Mouse (Mus musculus) lung, postnatal 0 days (tissue): ENCODE measurements around the gene Cnih3. TPM values are rescaled to one million over a fixed set of nuclear protein-coding genes. Genes with fewer than 3 reads are reported as not detected.

Experiments
- ATAC-seq: fragments of 200-750 bp; cut with Nextera tagmentation; 2 replicates; pipeline ENCODE4 v1.8.0; 2017; ENCODE audit warnings: moderate library complexity
- DNase-seq: peaks from one replicate; pipeline ENCODE4 v3.0.0-alpha.2; 2016; ENCODE audit warnings: low spot score
- H3K27ac ChIP-seq: fragments of 300-500 bp; sonication (generic); 2 replicates; pipeline ENCODE4 v1.5.1; 2014; ENCODE audit warnings: antibody characterized with exemption, mild to moderate bottlenecking, low read length, mixed read lengths
- H3K27me3 ChIP-seq: fragments of 300-500 bp; sonication (generic); replicated peaks from 2 replicates; pipeline ENCODE4 v1.6.1; 2014; ENCODE audit warnings: low read length, mixed read lengths; ENCODE audit not compliant: insufficient read depth
- H3K36me3 ChIP-seq: fragments of 300-500 bp; sonication (generic); 2 replicates; pipeline ENCODE4 v1.6.1; 2014; ENCODE audit warnings: low read length, mixed read lengths; ENCODE audit not compliant: insufficient read depth
- H3K4me1 ChIP-seq: fragments of 300-500 bp; sonication (generic); 2 replicates; pipeline ENCODE4 v1.6.1; 2014; ENCODE audit warnings: antibody characterized with exemption, low read depth, low read length, mixed read lengths; ENCODE audit not compliant: insufficient read depth
- H3K4me2 ChIP-seq: fragments of 300-500 bp; sonication (generic); replicated peaks from 2 replicates; pipeline ENCODE4 v1.6.1; 2014; ENCODE audit warnings: low read depth, mild to moderate bottlenecking, low read length, moderate library complexity, mixed read lengths
- H3K4me3 ChIP-seq: fragments of 300-500 bp; sonication (generic); 2 replicates; pipeline ENCODE4 v1.5.1; 2014; ENCODE audit warnings: low read depth, low read length
- H3K9ac ChIP-seq: fragments of 300-500 bp; sonication (generic); replicated peaks from 2 replicates; pipeline ENCODE4 v1.6.1; 2014; ENCODE audit warnings: low read depth, mild to moderate bottlenecking
- H3K9me3 ChIP-seq: fragments of 300-500 bp; sonication (generic); 2 replicates; pipeline ENCODE4 v1.6.1; 2016; ENCODE audit warnings: low read length, mixed read lengths
- CTCF ChIP-seq: IDR thresholded peaks from 2 replicates; pipeline ENCODE4 v1.5.1; 2016; ENCODE audit warnings: antibody characterized with exemption, mild to moderate bottlenecking
- EP300 ChIP-seq: IDR thresholded peaks from 2 replicates; pipeline ENCODE4 v1.6.1; 2016; ENCODE audit warnings: antibody characterized with exemption, mild to moderate bottlenecking, control low read depth
- WGBS: fragments of 180-500 bp; shearing (Covaris S2); extraction: QIAGEN DNeasy Blood & Tissue Kit; methylation state at CpG from one replicate; pipeline ENCODE4 v1.1.7; 2014; 5-methylcytosine and 5-hydroxymethylcytosine counted together
- polyA plus RNA-seq: library from polyadenylated mRNA; unstranded; fragments of >200 nt; fragmentation: Nextera tagmentation; extraction: Ambion mirVana; gene quantifications from 2 replicates; pipeline ENCODE4 v1.2.1, GENCODE M21; 2015

The Cnih3 gene
- polyA plus RNA-seq, 1 experiment from 2014 or later = 0.30 TPM

- no peak for TF ChIP-seq CTCF
- TF ChIP-seq EP300 = no peak
- DNase-seq (no peak), ATAC-seq (no peak)
- Histone ChIP-seq H3K4me2 (no peak overlapping the region), H3K9me3 (no peaks in the 10 kb centered on the region), H3K4me3 (no peak overlapping the region), H3K27ac (no peak overlapping the region), H3K9ac (no peak overlapping the region), H3K4me1 (no peaks in the 10 kb centered on the region), H3K27me3 (no peaks in the 10 kb centered on the region), H3K36me3 (no peaks in the 10 kb centered on the region)
- 88% methylated on average over 2 of the region's 2 CpGs for WGBS
These were observed 151.0 kb downstream of the Cnih3 start for GRCm38 (mm10) chr1:181503471-181503870.

- DNase-seq = peak; percentile 33
- 21% methylated on average over 8 of the region's 8 CpGs for WGBS
- TF ChIP-seq CTCF (no peak), EP300 (no peak)
These were observed 152.9 kb downstream of the Cnih3 start for GRCm38 (mm10) chr1:181505367-181505766.

More at GRCm38 (mm10) chr1:181505367-181505766, 152.9 kb downstream of the Cnih3 start:
- no peak overlapping the region for H3K4me3 ChIP-seq
- H3K4me2 ChIP-seq = peak overlapping the region; percentile 25
- ATAC-seq = peak; percentile 26
- H3K27ac ChIP-seq = no peak overlapping the region
- H3K9me3 ChIP-seq = no peaks in the 10 kb centered on the region
- no peaks in the 10 kb centered on the region for H3K4me1 ChIP-seq
- no peaks in the 10 kb centered on the region for H3K27me3 ChIP-seq
- H3K9ac ChIP-seq = no peak overlapping the region
- H3K36me3 ChIP-seq = no peaks in the 10 kb centered on the region

Other genes starting within 250 kb of the Cnih3 start
- gene Nvl, start 208.4 kb upstream of the Cnih3 start, polyA plus RNA-seq = 13.3 and 13.4 TPM in 2 replicates
- gene Cnih4, start 207.9 kb upstream of the Cnih3 start, polyA plus RNA-seq = 95.4 and 115 TPM in 2 replicates
- gene Wdr26, start 140.6 kb upstream of the Cnih3 start, polyA plus RNA-seq = 49.1 and 50.9 TPM in 2 replicates
- 0.86 and 1.6 TPM in 2 replicates for gene Ccdc121, start 158.8 kb downstream of the Cnih3 start, polyA plus RNA-seq
- gene Dnah14, start 223.9 kb downstream of the Cnih3 start, polyA plus RNA-seq = 1.0 TPM in 2 replicates